Comparison of ENCODE assay signal across 10 mouse cellular contexts in the genomic region with DNA sequence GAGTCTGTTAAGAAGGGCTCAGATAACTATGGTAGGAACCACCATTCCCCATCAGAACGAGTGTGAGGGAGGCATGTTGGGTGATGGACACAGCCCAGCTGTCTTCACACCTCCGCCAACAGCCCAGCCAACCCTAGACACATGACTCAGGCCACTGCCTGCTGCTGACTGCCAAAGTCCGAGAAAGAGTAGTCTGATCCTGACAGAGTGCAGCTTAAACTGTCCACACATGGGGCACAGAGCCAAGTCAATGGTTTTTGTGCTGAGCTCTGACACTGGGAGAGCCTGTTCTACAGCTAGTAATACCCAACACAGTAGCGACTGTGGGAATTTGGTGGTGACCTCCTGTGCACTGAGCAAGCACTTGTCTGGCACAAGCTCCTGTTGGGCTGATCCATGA.
DNase-seq lines count a peak whose midpoint lies in the region; ATAC-seq and TF ChIP-seq lines count a peak whose summit lies in the region.
"Had no signal": no experiment of that assay in that cellular context is flagged by ENCODE, and none has a peak within 500 bp of the region (broad histone marks: within the 10 kb centered on the region; RNA-seq: fewer than 3 reads in every experiment).

No protein-coding gene starts in this region.

- H3K9me3 ChIP-seq in hindbrain, postnatal 0 days (ENCODE audit: low read length): no peaks in the 10 kb centered on the region
- no peaks in the 10 kb centered on the region for H3K9me3 ChIP-seq in hindbrain, embryonic 12.5 days (replicated peaks)
- H3K9me3 ChIP-seq in intestine, embryonic 16.5 days (ENCODE audit: control insufficient read depth, low read length): no peaks in the 10 kb centered on the region
- no peaks in the 10 kb centered on the region for H3K9me3 ChIP-seq in stomach, embryonic 14.5 days (ENCODE audit: control insufficient read depth, low read depth, low read length)

- H3K4me2 ChIP-seq in hindbrain, postnatal 0 days (ENCODE audit: low read depth, low read length): no peak overlapping the region
- no peak overlapping the region for H3K4me2 ChIP-seq in hindbrain, embryonic 12.5 days (replicated peaks)
- H3K4me2 ChIP-seq in intestine, embryonic 16.5 days (ENCODE audit: low read depth, low read length): no peak overlapping the region
- no peak overlapping the region for H3K4me2 ChIP-seq in stomach, embryonic 14.5 days (replicated peaks; ENCODE audit: low read depth, low read length)

- H3K27me3 ChIP-seq in hindbrain, postnatal 0 days (ENCODE audit: insufficient read depth, low read length): no peaks in the 10 kb centered on the region
- H3K27me3 ChIP-seq in hindbrain, embryonic 12.5 days: no peaks in the 10 kb centered on the region
- no peaks in the 10 kb centered on the region; the same call in 1 of the 2 replicates for H3K27me3 ChIP-seq in intestine, embryonic 16.5 days (replicated peaks; ENCODE audit: control insufficient read depth, insufficient read depth, low read length)
- 0 out of 2 replicates have a peak, but pooled peaks cover 2% of the 10 kb centered on the region for H3K27me3 ChIP-seq in stomach, embryonic 14.5 days (ENCODE audit: control insufficient read depth, insufficient read depth, low read length)

- no peak overlapping the region for H3K9ac ChIP-seq in hindbrain, postnatal 0 days (replicated peaks; ENCODE audit: low read length)
- no peak overlapping the region for H3K9ac ChIP-seq in hindbrain, embryonic 12.5 days
- H3K9ac ChIP-seq in intestine, embryonic 16.5 days (ENCODE audit: low read depth, low read length): no peak overlapping the region
- no peak overlapping the region for H3K9ac ChIP-seq in stomach, embryonic 14.5 days (replicated peaks; ENCODE audit: low read depth, low read length)

- H3K4me1 ChIP-seq in hindbrain, postnatal 0 days (ENCODE audit: insufficient read depth, low read length): no peaks in the 10 kb centered on the region
- H3K4me1 ChIP-seq in hindbrain, embryonic 12.5 days: no peaks in the 10 kb centered on the region
- peaks cover 19% of the 10 kb centered on the region for H3K4me1 ChIP-seq in intestine, embryonic 16.5 days (ENCODE audit: control insufficient read depth, insufficient read depth, low read length)
- peaks cover 8% of the 10 kb centered on the region for H3K4me1 ChIP-seq in stomach, embryonic 14.5 days (ENCODE audit: control insufficient read depth, insufficient read depth, low read length)

- no peak overlapping the region for H3K27ac ChIP-seq in hindbrain, postnatal 0 days
- no peak overlapping the region for H3K27ac ChIP-seq in hindbrain, embryonic 12.5 days
- 0 out of 2 replicates have a peak overlapping the region, but pooled peaks have one; percentile 2 for H3K27ac ChIP-seq in gastrocnemius, adult 2 months
- H3K27ac ChIP-seq in intestine, embryonic 16.5 days (ENCODE audit: low read length): peak overlapping the region; percentile 53; the same call in 1 of the 2 replicates
- H3K27ac ChIP-seq in stomach, embryonic 14.5 days (ENCODE audit: low read length): 0 out of 2 replicates have a peak overlapping the region, but pooled peaks have one; percentile 53
- H3K27ac ChIP-seq: macrophage had no signal

- H3K36me3 ChIP-seq in hindbrain, postnatal 0 days (ENCODE audit: insufficient read depth, low read length): no peaks in the 10 kb centered on the region
- no peaks in the 10 kb centered on the region for H3K36me3 ChIP-seq in hindbrain, embryonic 12.5 days
- no peaks in the 10 kb centered on the region for H3K36me3 ChIP-seq in intestine, embryonic 16.5 days (ENCODE audit: control insufficient read depth, insufficient read depth, low read length)
- no peaks in the 10 kb centered on the region for H3K36me3 ChIP-seq in stomach, embryonic 14.5 days (ENCODE audit: control insufficient read depth, insufficient read depth, low read length)
- H3K36me3 ChIP-seq: G1E had no signal

- 43% methylated on average over 4 of the region's 4 CpGs for WGBS in hindbrain, postnatal 0 days
- 84% methylated on average over 4 of the region's 4 CpGs for WGBS in hindbrain, embryonic 12.5 days
- whole genome bisulfite sequencing in intestine, embryonic 16.5 days: 43% methylated on average over 4 of the region's 4 CpGs
- WGBS in stomach, embryonic 14.5 days: 33% methylated on average over 4 of the region's 4 CpGs

- H3K4me3 ChIP-seq in hindbrain, postnatal 0 days (ENCODE audit: low read length): no peak overlapping the region
- no peak overlapping the region for H3K4me3 ChIP-seq in hindbrain, embryonic 12.5 days
- H3K4me3 ChIP-seq in gastrocnemius, adult 2 months: no peak overlapping the region
- no peak overlapping the region for H3K4me3 ChIP-seq in intestine, embryonic 16.5 days (ENCODE audit: low read length)
- no peak overlapping the region for H3K4me3 ChIP-seq in stomach, embryonic 14.5 days (ENCODE audit: low read depth, low read length)

- ATAC-seq in hindbrain, postnatal 0 days: peak; percentile 79
- no peak for ATAC-seq in hindbrain, embryonic 12.5 days (ENCODE audit: low FRiP score)
- peak; percentile 73 for ATAC-seq in intestine, embryonic 16.5 days
- peak; percentile 87 for ATAC-seq in stomach, embryonic 14.5 days (ENCODE audit: insufficient number of reproducible peaks, insufficient read depth, low FRiP score, low read depth)

- intact Hi-C loops in gastrocnemius, adult 2 months (cut with DNase I): no loop called here
- intact Hi-C loops in left cerebral cortex, postnatal 14 days (cut with DNase I): no loop called here

- peak; percentile 53 for DNase-seq in hindbrain, postnatal 0 days (ENCODE audit: low spot score)
- DNase-seq in gastrocnemius, adult 2 months: peak; percentile 85
- peak; percentile 39 to 70 for DNase-seq in left cerebral cortex, postnatal 14 days (ENCODE audit: low spot score in 2 of 2)
- no peak for DNase-seq in c-Kit-positive CD71-positive TER-119-positive erythroid progenitor cells, embryonic 14.5 days (ENCODE audit: low spot score)
- DNase-seq in cerebellum, adult 18-20 months: no peak

- TF ChIP-seq CTCF in hindbrain, postnatal 0 days (IDR thresholded peaks at IDR 0.05; ENCODE audit: low read depth): no peak
- no peak for TF ChIP-seq CTCF in gastrocnemius, adult 2 months (IDR thresholded peaks at IDR 0.05)

Comparison
In these comparisons a context has a peak if more than half of its experiments do, and no peak if none do; other contexts are left out.
1. DNase-seq: peak in hindbrain, postnatal 0 days (single experiment), gastrocnemius, adult 2 months (single experiment) and left cerebral cortex, postnatal 14 days (2 of 2); none in c-Kit-positive CD71-positive TER-119-positive erythroid progenitor cells, embryonic 14.5 days (single experiment) and cerebellum, adult 18-20 months (0 of 2).
2. H3K27ac ChIP-seq: peak in gastrocnemius, adult 2 months (single experiment), intestine, embryonic 16.5 days (single experiment) and stomach, embryonic 14.5 days (single experiment); none in hindbrain, postnatal 0 days (single experiment) and hindbrain, embryonic 12.5 days (single experiment).